Mouse (Mus musculus): ENCODE measurements around the gene Map6d1.

DNA sequence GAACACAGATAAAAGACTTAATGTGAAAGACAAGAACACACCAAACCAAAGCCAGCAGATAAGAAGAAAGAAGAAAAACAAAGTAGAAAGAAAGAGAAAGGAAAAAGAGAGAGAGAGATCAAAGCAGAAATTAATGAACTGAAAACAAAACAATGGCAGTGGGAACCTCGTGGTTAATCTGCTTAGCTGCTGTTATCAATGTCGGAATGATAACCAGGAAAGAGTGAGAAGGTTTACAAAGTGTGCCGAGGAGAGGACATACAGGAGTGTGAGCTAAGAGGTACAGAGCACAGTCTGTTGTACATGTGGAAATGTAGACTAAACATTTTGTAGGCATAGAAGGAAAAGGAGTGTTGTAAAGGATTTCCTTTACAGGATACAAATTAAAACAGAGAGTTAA, 31.8 kb upstream of the Map6d1 start:
- TF ChIP-seq CTCF (IDR thresholded peaks at IDR 0.05; ENCODE audit: control insufficient read depth, insufficient read depth, low read length) (no peak), POLR2A (IDR thresholded peaks at IDR 0.05; ENCODE audit: borderline replicate concordance, control insufficient read depth, low read depth, low read length) (no peak)

Data from bone marrow, adult 2 months (tissue).